Mouse (Mus musculus) ovary, postnatal 36 days (tissue): ENCODE measurements around the gene Lsg1.
A peak's percentile ranks its signal among the peaks of the same experiment; 100 is the strongest.

Experiments
- DNase-seq: peaks from one replicate; pipeline ENCODE4 v3.0.0; 2022; ENCODE audit warnings: low spot score, mixed read lengths

Lsg1 gene

DNA sequence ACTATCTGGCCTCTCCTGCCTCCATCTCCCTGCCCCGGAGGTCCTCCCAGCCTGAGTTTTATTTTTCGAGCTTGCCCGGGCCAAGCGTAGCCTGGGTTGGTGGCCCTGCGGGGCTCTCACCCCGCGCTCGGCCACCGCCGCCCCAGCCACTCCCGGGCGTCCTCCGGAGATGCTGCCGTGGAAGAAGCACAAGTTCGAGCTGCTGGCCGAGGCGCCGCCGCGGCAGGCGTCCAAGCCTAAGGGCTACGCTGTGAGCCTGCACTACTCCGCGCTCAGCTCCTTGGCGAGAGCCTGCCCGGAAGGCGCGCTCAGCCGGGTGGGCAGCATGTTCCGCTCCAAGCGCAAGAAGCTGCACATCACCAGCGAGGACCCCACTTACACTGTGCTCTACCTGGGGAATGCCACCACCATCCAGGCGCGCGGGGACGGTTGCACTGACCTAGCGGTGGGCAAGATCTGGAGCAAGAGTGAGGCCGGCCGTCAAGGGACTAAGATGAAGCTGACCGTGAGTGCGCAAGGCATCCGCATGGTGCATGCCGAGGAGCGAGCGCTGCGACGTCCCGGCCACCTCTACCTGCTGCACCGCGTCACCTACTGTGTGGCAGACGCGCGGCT lies 13.1 kb upstream of the Lsg1 start:
- DNase-seq = peak; percentile 67

- DNase-seq = peak; percentile 89
Observed at GRCm38 (mm10) chr16:30599491-30600268, 12.3 kb upstream of the Lsg1 start, which contains the start of gene Fam43a. TSS of gene Fam43a (plus strand) at chr16:30599723.

- peak; percentile 86 for DNase-seq
Observed at GRCm38 (mm10) chr16:30596959-30597681, 9.7 kb upstream of the Lsg1 start.

GRCm38 (mm10) chr16:30595835-30596557 lies 8.6 kb upstream of the Lsg1 start:
- no peak for DNase-seq

DNA sequence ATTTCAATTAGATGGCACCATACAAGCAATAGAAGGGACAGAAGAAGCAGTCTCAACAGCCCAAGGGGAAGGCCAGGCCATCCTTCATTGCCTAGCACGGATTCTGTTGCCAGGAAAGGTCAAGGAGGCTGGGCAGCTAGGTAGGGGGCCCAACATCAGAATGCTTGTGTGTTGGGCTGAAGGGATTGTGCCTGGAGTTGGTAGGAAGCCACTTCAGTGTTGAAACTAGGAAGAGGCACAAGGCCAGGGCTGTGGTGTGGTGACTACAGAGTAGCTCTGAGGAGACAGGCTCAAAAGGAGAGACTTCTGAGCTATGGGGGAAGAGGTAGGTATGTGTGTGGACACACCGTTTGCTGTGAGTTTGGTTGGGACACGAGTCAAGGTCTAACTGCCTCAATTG lies 8.0 kb upstream of the Lsg1 start:
- no peak for DNase-seq

DNA sequence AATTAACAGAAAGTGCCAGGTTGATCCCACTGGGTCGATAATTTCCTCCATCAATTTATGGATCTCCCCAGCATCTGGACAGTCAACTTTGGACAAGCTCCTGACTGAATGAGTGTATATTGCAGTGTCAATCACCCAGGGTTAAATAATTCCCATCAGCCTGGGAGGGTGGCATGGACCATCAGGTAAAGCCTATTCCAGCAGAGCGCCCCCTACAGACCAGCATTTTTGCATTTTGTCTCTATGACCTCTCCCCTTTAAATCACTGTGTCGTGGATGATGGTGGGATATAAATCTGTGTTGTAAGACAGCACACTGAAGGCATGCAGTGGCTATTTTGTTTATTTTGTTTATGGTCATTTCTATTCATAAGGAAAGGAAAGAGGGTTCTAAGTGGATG lies 4.6 kb upstream of the Lsg1 start:
- no peak for DNase-seq

GRCm38 (mm10) chr16:30590264-30591209 lies 3.1 kb upstream of the Lsg1 start:
- no peak for DNase-seq

GRCm38 (mm10) chr16:30586935-30587493 lies 378 bp downstream of the Lsg1 start:
- DNase-seq = no peak

GRCm38 (mm10) chr16:30580765-30581164 lies 6.6 kb downstream of the Lsg1 start:
- DNase-seq = no peak

- DNase-seq = no peak
Observed at GRCm38 (mm10) chr16:30576392-30576791, 11.0 kb downstream of the Lsg1 start.

DNA sequence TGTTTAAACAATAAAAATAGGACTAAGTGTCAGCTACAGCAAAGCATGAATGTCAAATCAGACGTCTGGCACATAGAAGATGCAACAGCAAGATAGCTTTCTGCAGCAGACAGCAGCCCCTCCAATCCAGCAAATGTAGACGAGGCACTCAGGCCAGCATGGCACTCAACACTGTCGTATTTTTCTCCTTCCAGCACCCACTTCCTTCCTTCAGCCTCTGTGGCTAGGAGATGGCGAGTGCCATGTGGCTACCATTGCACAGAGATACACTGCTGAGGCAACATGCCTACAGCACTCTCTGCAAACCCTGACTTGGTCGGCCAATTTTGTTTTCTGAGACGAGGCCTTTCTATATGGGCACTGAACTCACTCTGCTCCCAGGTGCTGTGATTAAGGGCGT lies 11.6 kb downstream of the Lsg1 start:
- DNase-seq = no peak

DNA sequence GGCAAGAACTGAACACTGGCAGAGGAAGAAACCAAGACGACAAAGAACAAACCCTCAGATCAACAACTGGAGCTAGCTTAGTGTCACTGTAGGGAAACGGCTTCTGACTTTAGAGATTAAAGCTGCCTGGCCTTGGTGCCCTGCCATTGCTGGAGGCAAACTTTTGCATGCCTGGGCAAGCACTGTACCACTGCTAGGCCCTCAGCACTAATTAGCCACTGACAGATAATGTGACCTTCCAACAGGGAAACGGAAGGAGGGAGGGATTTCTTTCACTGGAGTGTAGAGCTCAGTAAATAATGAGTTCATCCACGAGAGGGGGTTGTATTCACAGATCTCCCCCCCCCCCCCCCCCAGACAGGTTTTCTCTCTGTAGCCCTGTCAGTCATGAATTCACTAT lies 15.2 kb downstream of the Lsg1 start:
- peak; percentile 24 for DNase-seq

DNA sequence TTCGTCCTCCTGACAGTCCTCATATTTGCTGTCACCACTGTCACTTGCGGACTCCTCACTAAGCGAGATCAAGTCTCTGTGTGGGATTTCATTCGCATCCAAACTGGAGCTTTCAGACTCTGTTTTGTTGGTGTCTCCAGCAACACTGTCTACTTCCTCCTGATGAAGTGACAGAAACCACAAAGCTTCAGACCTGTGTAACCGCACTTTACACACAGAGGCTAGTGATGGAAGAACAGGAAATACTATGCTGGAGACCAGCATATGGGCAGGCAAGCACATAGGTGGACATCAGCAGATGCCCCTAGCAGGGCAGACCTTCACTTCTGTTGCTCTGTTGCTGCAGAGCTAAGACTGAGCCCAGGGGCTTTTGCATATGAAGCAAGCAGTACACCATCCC lies 16.0 kb downstream of the Lsg1 start:
- no peak for DNase-seq

DNA sequence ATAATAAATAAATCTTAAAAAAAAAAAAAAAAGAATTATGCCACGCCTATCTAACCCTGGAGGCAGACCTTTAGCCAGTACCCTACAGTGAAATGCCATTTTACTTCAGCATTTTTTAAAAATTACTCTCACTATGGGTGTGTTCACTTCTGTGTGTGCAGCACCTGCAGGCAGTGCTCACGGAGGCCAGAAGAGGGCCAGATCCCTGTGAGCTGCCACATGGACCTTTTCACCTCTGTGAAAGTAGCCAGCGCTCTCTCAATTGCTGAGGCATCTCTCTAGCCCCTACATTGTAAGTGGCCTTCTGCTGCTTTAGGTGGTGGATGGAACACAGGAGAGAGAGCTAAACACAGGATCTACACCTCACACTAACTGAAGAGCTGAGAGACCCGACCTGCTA lies 17.2 kb downstream of the Lsg1 start:
- DNase-seq = no peak

DNA sequence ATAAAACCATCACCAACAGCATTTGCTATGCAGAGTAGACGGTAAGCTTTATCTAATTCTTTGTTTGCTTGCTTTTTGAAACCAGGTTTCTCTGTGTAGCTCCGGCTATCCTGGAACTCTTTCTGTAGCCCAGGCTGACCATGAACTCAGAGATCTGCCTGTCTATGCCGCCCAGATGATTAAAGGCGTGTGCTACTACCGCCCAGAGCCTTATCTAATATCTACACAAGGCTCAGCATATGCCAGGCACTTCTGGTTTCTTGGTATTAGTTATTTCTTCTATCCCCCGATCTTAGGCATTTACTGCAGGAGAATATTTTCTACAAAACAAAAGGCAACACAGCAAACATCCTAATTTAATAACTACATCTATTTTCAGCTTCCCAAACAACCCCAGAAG lies 21.8 kb downstream of the Lsg1 start:
- DNase-seq = no peak

GRCm38 (mm10) chr16:30560601-30561000 lies 26.8 kb downstream of the Lsg1 start:
- DNase-seq = no peak

DNA sequence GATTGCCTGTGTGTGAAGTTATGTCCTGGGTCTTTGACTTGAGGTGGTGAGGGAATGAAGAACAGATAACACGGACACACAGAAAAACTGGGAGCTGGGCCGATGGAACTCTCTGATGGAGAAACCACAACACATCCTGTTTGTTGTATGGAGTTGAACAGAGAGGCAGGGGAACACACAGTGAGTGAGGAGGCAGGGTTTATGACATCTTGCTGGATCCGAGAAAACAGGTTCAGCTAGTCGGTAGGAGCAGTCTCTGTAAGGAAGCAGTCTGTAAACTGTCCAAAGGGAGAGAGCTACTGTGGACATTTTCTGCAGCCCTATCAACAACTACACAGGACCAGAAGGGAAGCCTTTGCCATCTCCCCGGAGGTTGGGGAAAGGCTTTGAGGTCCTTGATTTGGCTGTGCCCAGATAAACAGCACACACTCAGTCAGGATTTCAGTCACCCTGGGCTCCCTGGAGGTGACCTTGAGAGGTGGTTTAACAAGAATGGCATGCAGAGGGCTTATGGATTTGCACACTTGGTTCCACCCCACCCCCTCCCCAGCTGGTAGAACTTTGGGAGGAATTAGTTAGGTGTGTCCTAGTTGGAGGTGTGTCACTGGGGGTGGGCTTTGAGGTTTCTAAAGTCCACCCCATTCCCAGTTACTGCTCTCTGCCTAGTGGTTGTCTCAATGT lies 27.9 kb downstream of the Lsg1 start:
- peak; percentile 21 for DNase-seq

DNA sequence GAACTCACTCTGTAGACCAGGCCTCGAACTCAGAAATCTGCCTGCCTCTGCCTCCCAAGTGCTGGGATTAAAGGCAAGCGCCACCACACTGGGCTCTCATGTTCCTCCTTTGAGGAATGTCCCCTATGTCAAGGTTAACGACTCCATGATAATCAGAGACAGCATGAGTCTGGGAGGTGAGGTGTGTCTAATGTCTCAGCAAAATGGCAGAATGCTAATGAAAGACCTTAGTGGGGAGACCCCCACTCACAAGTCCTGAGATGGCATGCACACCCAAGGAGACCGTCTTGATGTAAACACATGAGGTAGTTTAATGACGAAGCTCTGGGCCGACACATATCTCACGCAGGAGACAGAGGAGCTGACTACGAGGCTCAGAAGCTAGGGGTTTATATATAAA lies 33.3 kb downstream of the Lsg1 start:
- no peak for DNase-seq

DNA sequence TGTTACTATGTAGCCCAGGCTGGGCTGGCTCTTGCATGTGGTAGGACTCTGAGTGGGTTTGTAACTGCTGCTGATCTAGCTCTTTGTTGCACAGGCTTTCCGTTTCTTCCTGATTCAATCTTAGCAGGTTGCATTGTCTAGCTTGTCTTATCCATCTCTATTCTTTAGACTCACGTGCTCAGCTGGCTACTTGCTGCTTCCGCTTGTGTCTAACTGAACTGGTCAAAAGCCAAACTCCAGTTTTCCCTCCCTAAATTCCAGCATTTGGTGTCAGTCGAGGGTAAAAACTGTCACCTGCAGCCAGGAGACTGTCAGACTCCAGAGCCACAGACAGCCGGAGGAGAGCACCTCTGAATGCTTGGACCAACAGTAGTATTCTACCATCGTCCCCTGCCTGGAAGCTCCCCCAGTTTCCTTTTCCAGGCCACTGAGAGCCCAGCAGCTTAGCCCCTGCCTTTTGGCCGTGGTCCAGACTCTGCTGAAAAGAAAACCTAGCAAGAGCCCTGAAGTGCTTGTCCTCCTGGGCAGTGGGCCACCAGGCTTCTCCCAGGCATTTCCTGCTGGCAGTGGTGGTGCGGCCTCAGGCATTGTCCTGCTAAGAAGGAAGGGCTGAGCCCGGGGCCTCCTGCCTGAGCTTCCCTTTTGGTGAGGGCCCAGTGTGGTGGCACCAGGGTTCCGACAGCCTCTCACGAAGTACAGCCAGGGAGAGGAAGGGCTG lies 34.6 kb downstream of the Lsg1 start:
- peak; percentile 72 for DNase-seq

GRCm38 (mm10) chr16:30550748-30551192 lies 36.6 kb downstream of the Lsg1 start, which contains the start of gene Tmem44:
TSS of gene Tmem44 (minus strand) at chr16:30550842.
- no peak for DNase-seq
